Mouse (Mus musculus) heart, adult 11 months (tissue): ENCODE data around the gene Hadha.

Experiments
- DNase-seq: peaks from one replicate; pipeline ENCODE4 v3.0.0; 2022

Gene Hadha

DNA sequence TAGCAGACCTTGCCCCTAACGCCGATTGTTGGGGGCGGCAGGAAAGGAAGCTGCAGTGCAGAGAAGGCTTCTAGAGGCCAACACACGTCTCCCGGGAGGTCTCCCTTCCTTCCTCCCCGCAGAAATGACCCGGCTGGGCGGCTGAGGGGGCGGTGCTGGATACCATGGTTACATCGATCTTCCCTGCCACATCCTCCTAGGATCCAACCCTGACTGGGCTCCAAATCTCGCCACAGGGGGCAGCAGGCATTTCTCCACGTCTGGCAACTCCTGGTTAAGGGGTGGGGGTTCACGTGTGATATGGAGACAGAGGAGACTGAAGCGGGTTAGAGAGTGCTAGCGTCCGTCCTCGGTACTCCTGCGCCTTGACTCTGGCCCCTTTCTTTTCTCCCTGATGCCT, 43.8 kb downstream of the Hadha start:
- DNase-seq, result peak; percentile 95

DNA sequence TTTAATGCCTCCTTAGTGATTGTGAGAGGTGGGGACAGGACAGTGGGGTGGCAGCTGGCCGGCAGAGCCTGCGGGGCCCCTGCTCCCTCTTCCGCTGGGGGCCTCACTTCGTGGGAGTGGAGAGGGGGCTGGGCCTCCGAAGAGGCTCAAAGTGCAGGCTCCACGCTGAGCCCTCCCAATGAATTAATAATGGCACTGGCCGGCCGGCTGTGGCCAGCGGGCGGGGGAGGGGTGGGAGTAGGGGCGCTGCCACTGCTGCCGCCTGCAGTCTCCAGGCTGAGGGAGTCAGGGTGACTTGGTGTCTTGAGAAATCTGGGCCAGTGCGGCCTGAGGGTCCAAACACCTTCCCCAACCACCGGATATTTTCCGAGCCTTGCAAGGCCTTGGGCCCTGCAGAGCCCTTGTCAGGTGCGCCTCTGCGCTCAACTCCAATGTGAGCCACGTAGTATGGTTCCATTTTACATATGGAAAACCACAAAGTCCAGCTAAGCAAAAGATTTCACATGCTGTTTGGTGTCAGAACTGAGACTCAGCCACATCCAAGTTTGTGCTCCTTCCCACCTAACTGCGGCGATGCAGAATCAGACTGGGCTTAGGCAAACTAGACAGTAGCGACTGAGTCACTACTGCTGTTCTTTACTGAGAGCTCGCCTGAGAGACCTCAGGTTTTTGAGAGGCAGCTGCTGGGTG, 44.4 kb downstream of the Hadha start:
- no peak for DNase-seq

DNA sequence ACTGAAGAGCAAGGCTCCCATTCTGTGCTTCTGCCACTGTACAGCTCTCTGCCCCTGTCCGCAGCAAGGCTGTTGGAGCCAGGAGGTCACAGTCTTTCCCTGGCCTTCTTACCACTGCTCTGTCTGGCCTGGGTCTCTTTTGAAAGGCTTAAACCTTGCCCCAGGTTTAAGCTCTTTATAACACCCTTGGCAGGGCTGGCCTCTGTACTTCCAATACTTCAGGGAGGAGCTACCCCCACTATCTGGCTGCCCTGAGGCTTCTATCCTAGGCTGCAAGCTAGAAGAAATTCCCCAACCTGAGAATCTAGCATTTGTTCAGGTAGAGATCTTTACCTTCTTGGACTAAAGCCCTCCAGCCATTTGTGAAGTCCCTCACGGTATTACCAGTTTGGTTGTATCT, 45.1 kb downstream of the Hadha start:
- no peak for DNase-seq

DNA sequence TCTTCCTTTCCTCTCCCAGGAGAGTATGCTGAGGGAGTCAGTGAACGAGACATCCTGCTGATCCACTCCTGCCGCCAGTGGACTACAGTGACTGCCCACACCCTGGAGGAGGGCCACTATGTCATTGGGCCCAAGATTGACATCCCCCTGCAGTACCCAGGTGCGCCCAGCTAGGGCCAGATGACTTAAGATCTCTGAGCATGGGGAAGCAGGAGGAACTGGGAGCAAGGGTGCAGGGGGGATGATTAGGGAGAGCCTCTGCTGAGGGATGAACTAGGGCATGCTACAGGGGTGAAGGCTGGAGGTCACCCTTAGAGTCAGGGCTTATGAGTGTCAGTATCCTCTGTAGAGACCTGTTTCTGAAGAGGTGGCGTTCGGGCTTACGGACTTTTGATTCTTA, 46.7 kb downstream of the Hadha start:
- DNase-seq, result peak; percentile 82

DNA sequence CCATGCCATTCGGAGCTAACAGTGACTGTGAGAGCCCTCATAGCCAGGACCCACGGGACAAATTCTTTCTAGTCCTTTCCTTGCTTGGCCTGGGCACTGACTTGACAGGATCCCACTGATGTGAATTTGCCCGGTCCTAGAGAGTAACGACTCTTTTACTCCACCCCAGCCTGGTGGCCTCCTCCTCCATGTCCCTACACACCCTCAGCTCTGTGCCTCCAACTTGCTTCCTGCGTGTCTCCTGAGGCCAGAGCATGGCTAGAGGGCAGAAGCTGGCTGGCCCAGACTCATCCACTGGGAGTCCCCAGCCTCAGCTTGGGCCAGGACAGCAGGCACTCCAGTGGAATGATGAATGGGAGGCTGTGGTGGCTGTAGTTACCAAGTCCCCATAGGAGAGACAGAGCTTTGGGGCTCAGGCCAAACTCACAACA, 47.3 kb downstream of the Hadha start:
- DNase-seq, result peak; percentile 89

DNA sequence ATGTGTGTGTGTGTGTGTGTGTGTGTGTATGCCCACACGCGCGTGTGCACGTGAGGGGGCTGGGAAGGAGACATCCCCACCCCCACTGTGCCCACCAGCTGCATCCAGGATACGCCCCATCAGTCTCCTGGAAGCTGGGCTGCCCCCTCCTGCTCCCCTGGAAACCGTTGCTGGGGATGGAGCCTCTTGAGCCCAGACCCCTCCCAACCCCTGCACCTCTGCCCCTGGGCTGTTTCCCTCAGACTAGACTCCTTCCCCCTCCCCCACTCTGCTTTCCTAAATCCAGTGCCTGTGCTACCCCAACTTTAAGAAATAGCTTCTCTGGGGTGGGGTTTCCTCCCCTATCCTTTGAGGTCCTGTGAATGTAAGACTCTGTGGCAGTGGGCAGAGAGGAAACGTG, 47.8 kb downstream of the Hadha start:
- peak; percentile 86 for DNase-seq

DNA sequence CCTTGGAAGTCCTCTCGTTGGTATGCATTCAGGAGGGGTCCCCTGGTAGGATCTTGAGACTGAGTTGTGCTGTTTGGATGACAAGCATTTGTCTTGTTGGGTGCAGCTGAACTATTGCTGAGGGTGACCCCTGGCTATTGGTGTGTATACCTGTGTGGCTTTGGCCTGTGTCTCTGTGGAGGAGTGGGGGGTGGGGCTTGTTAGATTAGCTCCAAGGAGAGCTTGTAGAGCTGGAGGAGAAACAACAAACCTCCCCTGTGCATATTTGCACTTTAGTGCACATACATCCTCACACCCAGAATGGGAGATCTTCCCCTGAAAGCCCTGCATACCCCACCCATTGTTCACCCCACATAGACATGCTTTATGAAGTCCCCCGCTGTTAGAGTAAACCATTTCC, 48.2 kb downstream of the Hadha start:
- DNase-seq, result peak; percentile 78

DNA sequence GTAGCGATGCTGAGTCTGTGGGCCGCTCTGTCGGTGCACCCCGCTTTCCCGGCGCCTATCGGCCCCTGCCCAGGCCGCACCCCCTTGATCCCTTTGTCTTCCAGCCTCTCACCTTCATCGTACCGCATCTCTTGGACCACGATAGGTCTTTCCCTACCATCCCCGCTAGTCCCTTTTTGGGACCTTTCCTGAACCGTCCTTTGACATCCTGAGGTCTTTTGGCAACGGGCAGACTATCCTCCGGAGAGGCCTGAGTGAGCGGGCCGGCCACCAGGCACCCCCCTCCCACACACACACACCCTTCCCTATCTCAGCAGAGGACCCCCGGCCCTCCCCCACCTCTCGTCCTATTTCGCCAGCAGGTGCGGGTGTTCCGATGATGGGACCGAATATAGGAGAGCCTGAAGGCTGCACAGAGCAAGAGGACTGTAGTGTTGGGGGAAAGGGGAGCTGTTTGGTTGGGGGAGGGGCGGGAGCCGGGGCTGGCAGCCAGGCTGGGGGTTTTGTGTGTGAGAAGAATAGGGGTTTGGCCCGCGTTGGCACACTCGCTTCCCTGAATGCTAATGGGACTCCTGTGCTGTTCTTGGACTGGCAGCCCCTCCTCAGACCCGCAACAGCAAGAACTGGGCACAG, 49.2 kb downstream of the Hadha start, which contains the start of gene 3110082J24Rik:
Gene 3110082J24Rik (minus strand): TSS at position 419 of the 633 bp plus-strand sequence.
- DNase-seq, result peak; percentile 88

DNA sequence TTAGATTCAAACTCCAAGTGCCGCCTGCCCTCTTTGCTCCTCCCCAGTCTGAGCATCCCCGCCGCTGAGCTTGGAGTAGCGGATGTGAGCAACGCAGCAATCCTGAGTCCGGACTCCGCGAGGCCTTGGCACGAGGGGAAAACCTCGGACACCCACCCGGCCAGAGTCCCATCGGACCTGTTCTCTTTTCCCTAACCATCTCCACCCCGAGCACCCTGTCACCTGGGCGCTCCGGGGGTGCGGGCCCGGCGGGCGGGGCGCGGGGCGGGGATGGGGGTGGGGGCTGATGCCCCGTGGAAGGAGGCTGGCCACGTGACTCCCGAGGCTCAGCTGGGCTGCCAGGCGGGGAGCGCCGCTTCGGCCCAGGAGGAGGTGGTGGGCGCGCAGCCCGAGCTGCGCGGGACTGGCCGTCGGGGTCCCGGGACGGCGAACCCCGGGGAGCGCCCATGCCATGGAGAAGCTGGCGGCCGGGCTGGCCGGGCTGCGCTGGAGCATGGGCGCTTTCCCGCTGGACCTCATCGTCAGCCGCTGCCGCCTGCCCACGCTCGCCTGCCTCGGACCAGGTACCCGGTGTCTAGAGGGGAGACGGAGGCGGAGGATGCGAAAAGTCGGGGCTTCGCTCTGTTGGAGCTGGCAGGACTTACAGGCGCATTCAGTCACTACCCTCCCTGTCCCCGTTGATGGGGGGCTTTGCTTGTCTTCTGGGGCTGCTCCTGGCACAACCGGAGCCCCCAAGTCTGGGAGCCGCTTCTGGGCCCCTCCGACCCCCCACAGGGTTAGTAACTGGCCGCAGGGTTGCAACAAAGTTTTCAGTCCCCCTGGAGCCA, 49.9 kb downstream of the Hadha start, which contains the start of gene Garem2:
Gene Garem2 (plus strand): TSS at position 321 of the 827 bp plus-strand sequence.
- peak; percentile 93 for DNase-seq

DNA sequence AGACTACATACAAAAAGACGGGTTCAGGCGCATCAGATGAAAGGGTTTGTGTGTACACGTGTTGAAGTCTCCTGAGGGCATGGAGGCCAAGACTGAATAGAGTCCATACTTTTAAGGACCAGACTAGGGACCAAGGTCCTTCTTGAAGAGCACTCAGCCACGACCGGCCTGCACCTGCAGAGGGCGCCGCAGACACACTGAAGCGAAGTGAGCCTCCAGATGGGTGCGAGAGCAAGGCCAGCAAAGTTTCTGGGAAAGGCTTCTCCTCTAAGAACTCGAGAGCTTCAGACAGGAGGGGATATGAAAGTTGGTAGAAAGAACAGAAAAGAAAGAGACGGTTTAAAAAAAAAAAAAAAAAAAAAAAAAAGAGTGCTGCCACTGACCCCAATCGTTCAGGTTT, 50.6 kb downstream of the Hadha start:
- peak; percentile 92 for DNase-seq

DNA sequence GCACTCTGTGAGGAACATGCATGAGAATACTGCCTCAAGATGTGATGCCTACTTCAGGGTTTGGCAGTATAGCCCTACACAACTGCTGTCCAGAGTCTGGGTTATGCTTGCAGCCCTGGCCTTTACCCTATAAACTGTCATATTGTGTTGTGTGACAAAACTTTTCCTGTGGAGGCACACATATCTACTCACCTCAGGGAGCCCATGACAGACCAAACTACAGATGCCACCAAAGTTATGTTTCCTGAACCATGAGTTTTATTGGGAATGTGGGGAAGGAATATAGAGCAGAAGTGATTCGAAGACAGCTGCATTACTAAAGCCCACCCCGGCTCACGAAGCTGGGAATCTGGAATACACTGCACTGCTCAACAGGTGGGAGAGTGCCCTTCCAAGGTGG, 51.6 kb downstream of the Hadha start:
- peak; percentile 54 for DNase-seq

DNA sequence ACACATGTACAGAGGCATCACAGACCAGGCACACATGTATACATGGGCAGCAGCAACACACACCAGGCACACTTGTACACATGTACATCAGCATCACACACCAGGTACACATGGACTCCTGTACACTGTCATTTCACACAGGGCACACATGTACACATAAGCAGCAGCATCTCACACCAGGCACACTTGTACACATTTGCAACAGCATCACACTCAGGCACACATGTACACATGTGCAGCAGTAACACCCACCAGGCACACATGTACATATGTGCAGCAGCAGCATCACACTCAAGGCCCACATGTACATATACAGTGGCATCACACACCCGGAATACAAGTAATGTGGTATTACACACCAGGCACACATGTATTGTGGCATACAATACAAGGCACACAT, 56.7 kb downstream of the Hadha start:
- peak; percentile 59 for DNase-seq

DNA sequence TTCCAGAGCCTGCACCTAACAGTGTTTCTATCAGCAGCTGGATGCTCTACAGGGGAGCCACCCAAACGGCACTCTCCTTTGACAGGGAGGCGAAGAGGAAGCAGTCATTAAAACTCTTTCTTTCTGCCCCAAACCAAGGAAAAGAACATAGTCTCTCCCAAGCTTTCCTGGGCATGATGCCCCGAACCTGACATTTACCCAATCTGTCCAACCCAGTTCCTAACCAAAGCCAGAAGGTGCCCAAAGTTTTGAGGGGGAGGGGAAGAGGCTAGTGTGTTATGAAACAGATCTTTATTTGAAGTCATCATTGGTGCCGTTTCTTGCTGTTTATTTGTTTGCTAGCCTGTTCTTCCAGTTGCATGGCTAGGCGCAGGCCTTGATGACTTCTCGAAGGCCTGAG, 59.2 kb downstream of the Hadha start:
- DNase-seq, result peak; percentile 28

DNA sequence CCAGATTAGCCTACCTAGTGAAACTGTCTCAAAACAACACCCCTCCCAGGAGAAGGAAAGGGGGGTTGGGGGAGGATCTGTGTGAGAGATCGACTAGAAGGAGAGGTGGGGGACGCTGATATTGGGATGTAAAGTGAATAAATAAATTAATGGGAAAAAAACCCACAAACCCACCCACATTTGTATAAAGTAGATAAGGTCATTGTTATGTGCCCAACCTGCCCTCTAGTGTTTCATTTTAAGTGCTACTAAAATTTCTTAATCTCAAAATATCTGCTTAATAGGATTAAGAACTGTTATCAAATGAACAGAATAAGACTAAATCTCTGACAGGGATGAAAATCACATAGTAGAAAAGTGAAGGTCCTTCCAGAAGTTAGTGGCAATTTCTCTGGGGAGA, 60.6 kb downstream of the Hadha start:
- no peak for DNase-seq

DNA sequence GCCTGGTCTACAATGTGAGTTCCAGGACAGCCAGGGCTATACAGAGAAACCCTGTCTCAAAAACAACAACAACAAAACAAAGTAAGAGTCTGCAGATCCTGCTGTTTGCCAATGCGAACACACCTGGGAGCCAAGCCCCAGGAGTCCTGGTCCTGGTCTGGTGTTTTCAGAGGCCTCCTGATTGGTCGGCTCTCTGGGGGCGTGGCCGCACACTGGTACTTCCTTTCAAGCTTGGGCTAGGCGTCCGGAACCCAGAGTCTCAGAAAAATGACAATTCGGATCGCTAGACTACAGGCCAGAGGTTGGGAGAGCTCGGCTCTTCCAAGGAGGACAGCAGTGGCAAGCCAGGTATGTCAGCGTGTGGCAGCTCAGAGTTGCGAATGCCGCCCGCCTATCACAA, 62.3 kb downstream of the Hadha start:
- DNase-seq, result peak; percentile 74

DNA sequence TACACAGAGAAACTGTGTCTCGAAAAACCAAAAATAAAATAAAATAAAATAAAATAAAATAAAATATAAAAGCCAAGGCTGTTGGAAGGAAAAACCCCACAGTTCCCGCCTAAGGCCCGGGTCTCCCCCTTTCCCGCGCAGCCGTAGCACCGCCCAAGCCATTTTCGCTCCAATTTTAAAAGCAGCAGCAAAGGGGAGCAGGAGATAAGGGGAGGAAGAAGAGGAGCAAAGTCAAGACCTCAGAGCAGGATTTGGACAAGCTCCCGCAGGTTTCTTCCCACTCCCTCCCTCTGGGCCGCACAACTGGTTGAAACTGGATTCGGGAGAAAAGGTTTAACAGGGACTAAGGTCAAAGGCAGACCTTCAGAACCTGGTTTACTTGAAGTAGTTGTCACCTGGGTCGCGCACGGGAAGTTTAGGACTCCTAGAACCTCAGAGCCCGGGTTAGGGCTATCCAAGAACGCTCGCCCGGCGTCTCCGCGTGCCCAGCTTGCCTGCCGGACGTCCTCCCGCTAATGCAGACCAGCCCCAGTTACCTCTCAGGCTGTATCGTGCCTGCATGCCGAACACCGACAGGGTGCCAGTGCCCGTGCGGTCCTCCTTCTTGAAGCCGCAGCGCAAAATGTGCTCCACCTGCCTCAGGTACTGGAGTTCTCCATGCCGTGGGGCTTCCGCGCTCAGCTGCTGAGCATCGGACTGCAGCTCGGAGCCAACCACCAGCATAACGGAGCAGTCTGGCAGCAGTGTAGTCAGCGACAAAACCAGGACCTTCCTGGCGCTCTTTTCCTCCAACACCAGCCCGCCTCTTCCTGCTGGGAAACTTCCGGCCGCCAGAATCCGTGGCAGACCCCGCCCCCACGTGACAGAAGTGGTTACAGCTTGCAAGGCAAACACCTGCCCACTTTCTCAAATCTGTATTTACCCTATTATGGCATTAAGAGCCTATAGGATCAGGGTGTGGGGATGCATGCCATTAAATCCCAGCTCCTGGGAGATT, 81.8 kb downstream of the Hadha start, which contains the start of gene Tyms:
Gene Tyms (minus strand): TSS at position 793 of the 997 bp plus-strand sequence.
- peak; percentile 98 for DNase-seq

DNA sequence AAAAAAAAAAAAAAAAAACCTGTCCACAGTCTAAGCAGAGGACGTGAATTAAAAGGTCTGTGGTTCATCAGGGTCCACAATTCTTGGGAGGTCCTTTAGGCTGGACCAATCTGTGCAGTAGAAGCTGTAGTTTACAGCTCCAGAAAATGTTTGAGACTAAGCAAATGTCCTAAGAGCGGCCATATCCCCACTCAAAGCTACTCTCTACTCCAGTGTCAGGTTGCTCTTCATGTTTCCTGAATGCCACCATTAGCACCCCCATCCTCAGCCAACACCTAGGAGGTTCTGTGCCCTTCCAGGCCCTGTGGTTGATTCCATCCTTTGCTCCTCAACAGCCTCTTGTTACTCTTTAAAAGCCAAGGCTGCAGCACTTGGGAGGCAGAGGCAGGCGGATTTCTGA, 82.6 kb downstream of the Hadha start:
- DNase-seq, result no peak

DNA sequence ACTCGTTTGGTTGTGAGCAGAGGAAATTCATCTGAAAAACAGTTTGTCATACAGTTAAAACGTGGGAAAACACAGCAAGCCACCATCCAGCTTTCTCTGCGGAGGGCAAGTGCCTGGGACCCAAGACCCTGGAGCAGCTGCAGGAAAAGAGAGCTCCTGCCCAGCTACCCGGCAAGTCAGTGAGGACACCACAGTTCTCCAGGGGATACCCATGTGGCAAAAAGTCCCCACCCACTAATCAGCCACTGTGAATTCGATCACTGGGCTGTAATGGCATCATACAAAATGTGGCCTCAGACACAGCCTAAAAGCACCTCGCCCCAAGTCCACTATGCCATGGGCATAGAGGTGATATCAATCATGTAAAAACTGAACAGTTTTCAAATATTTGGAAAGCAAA, 83.3 kb downstream of the Hadha start:
- peak; percentile 61 for DNase-seq
